ENCODE assay signal across 11 mouse cellular contexts in genomic region chr12:49373821-49374605, GRCm38 (mm10). TPM values are rescaled to one million over a fixed set of nuclear protein-coding genes. Genes with fewer than 3 reads are reported as not detected.
DNase-seq lines count a peak whose midpoint lies in the region; ATAC-seq and TF ChIP-seq lines count a peak whose summit lies in the region.
"Had no signal": no experiment of that assay in that cellular context is flagged by ENCODE, and none has a peak within 500 bp of the region (broad histone marks: within the 10 kb centered on the region; RNA-seq: fewer than 3 reads in every experiment).

No protein-coding gene starts in this region.

- no peak overlapping the region for H3K9ac ChIP-seq in heart, embryonic 11.5 days (ENCODE audit: low read depth, low read length)
- peak overlapping the region; percentile 63 for H3K9ac ChIP-seq in forebrain, embryonic 11.5 days (ENCODE audit: low read length)
- H3K9ac ChIP-seq in liver, embryonic 13.5 days: no peak overlapping the region

- H3K36me3 ChIP-seq in heart, embryonic 11.5 days (ENCODE audit: control insufficient read depth, insufficient read depth, low read length): no peaks in the 10 kb centered on the region
- no peaks in the 10 kb centered on the region for H3K36me3 ChIP-seq in E14TG2a.4 (ENCODE audit: insufficient read depth, low read length)
- H3K36me3 ChIP-seq in forebrain, embryonic 11.5 days (ENCODE audit: control insufficient read depth, insufficient read depth, low read length): no peaks in the 10 kb centered on the region
- no peaks in the 10 kb centered on the region for H3K36me3 ChIP-seq in liver, embryonic 13.5 days

- TF ChIP-seq CTCF in E14TG2a.4 (conservative IDR thresholded peaks at IDR 0.05; ENCODE audit: low read length): no peak

- H3K4me3 ChIP-seq in heart, embryonic 11.5 days (ENCODE audit: low read depth, low read length): peak overlapping the region; percentile 41
- peak overlapping the region; percentile 66 for H3K4me3 ChIP-seq in E14TG2a.4 (replicated peaks; ENCODE audit: low read length)
- H3K4me3 ChIP-seq in forebrain, embryonic 11.5 days (ENCODE audit: low read depth, low read length): peak overlapping the region; percentile 32
- no peak overlapping the region for H3K4me3 ChIP-seq in liver, embryonic 13.5 days (replicated peaks)

- H3K4me2 ChIP-seq in heart, embryonic 11.5 days: peak overlapping the region; percentile 71
- H3K4me2 ChIP-seq in forebrain, embryonic 11.5 days (ENCODE audit: low read depth, low read length, severe bottlenecking): peak overlapping the region; percentile 61
- 0 out of 2 replicates have a peak overlapping the region, but pooled peaks have one; percentile 19 for H3K4me2 ChIP-seq in liver, embryonic 13.5 days

- H3K27me3 ChIP-seq in heart, embryonic 11.5 days (ENCODE audit: control insufficient read depth, insufficient read depth, low read length): peaks cover 58% of the 10 kb centered on the region
- H3K27me3 ChIP-seq in E14TG2a.4 (ENCODE audit: insufficient read depth, low read length): peaks cover 70% of the 10 kb centered on the region
- H3K27me3 ChIP-seq in forebrain, embryonic 11.5 days (ENCODE audit: control insufficient read depth, insufficient read depth, low read length): peaks cover 22% of the 10 kb centered on the region
- peaks cover 65% of the 10 kb centered on the region for H3K27me3 ChIP-seq in liver, embryonic 13.5 days

- no peak for ATAC-seq in heart, embryonic 11.5 days (replicated peaks; ENCODE audit: insufficient number of reproducible peaks, low FRiP score, low TSS enrichment)
- no peak for ATAC-seq in forebrain, embryonic 11.5 days (replicated peaks; ENCODE audit: low FRiP score)
- no peak for ATAC-seq in liver, embryonic 13.5 days (ENCODE audit: low read depth)

- DNase-seq in heart, adult 8-10 months (ENCODE audit: low spot score): no peak
- DNase-seq in forebrain, embryonic 11.5 days (ENCODE audit: low spot score): peak; percentile 57
- DNase-seq in liver, embryonic 13.5 days: no peak
- DNase-seq in c-Kit-positive CD71-positive TER-119-positive erythroid progenitor cells, embryonic 14.5 days (ENCODE audit: low spot score): no peak
- DNase-seq in cerebellum, postnatal 36 days: no peak
- DNase-seq in gastrocnemius, postnatal 25 days: no peak
- DNase-seq: lung, adult 18-20 months had no signal

- H3K27ac ChIP-seq in heart, embryonic 11.5 days (ENCODE audit: low read depth, low read length): no peak overlapping the region
- peak overlapping the region; percentile 64 for H3K27ac ChIP-seq in forebrain, embryonic 11.5 days (ENCODE audit: low read depth, low read length)
- no peak overlapping the region for H3K27ac ChIP-seq in liver, embryonic 13.5 days

- H3K9me3 ChIP-seq in heart, embryonic 11.5 days (replicated peaks; ENCODE audit: control insufficient read depth, low read length): no peaks in the 10 kb centered on the region
- H3K9me3 ChIP-seq in E14TG2a.4 (ENCODE audit: low read length): no peaks in the 10 kb centered on the region
- H3K9me3 ChIP-seq in forebrain, embryonic 11.5 days (ENCODE audit: control insufficient read depth, low read length): no peaks in the 10 kb centered on the region
- no peaks in the 10 kb centered on the region for H3K9me3 ChIP-seq in liver, embryonic 13.5 days (replicated peaks)

- no peaks in the 10 kb centered on the region for H3K4me1 ChIP-seq in heart, embryonic 11.5 days (ENCODE audit: control insufficient read depth, insufficient read depth, low read length)
- H3K4me1 ChIP-seq in E14TG2a.4 (replicated peaks; ENCODE audit: low read depth, low read length): peaks cover 10% of the 10 kb centered on the region; the same call in 1 of the 2 replicates
- peaks cover 9% of the 10 kb centered on the region; the same call in 1 of the 2 replicates for H3K4me1 ChIP-seq in forebrain, embryonic 11.5 days (replicated peaks; ENCODE audit: control insufficient read depth, insufficient read depth, low read length)
- no peaks in the 10 kb centered on the region for H3K4me1 ChIP-seq in liver, embryonic 13.5 days (replicated peaks)

- 1% methylated on average over 24 of the region's 24 CpGs for WGBS in heart, embryonic 11.5 days (ENCODE audit: insufficient replicate concordance)
- 2% methylated on average over 24 of the region's 24 CpGs for WGBS in forebrain, embryonic 11.5 days
- WGBS in liver, embryonic 13.5 days (ENCODE audit: insufficient replicate concordance): 4% methylated on average over 24 of the region's 24 CpGs

RNA-seq across cellular contexts. Expression of gene Foxg1, which starts 8.4 kb away (rescaled TPM):
- 1.5 TPM in 2 replicates for polyA plus RNA-seq in heart, embryonic 11.5 days (2014; fragmentation: Nextera tagmentation; extraction: Ambion mirVana)
- total RNA-seq in heart, adult 8-10 months (2022): not detected
- polyA plus RNA-seq in forebrain, embryonic 11.5 days (2014; fragmentation: Nextera tagmentation; extraction: Ambion mirVana): 40.4 and 45.5 TPM in 2 replicates
- 0.03 TPM in 1 of 2 replicates, not detected in the other for polyA plus RNA-seq in liver, embryonic 13.5 days (2015; fragmentation: Nextera tagmentation; extraction: Ambion mirVana)
- total RNA-seq in gastrocnemius, postnatal 25 days (2021): not detected
- total RNA-seq: common myeloid progenitor, adult 5-6 weeks had no signal
- polyA plus RNA-seq: C2C12 had no signal

RNA-seq across cellular contexts. Expression of gene Gm43517, which starts 11.0 kb away (rescaled TPM):
- not detected in 2 replicates for polyA plus RNA-seq in heart, embryonic 11.5 days (2014; fragmentation: Nextera tagmentation; extraction: Ambion mirVana)
- not detected for total RNA-seq in heart, adult 8-10 months (2022)
- polyA plus RNA-seq in forebrain, embryonic 11.5 days (2014; fragmentation: Nextera tagmentation; extraction: Ambion mirVana): 1.3 and 1.4 TPM in 2 replicates
- polyA plus RNA-seq in liver, embryonic 13.5 days (2015; fragmentation: Nextera tagmentation; extraction: Ambion mirVana): not detected in 2 replicates
- total RNA-seq in gastrocnemius, postnatal 25 days (2021): not detected
- total RNA-seq: common myeloid progenitor, adult 5-6 weeks had no signal
- polyA plus RNA-seq: C2C12 had no signal

Comparison
In these comparisons a context has a peak if more than half of its experiments do, and no peak if none do; other contexts are left out.
1. H3K4me2 ChIP-seq: peak in every context shown above with its lines; median percentile 71 in heart, embryonic 11.5 days; 61 in forebrain, embryonic 11.5 days; 19 in liver, embryonic 13.5 days.
2. RNA of gene Foxg1, which starts 8.4 kb away (polyA plus RNA-seq): 40.4 to 45.5 TPM in forebrain, embryonic 11.5 days; 1.5 TPM in heart, embryonic 11.5 days and 0.03 TPM in liver, embryonic 13.5 days; every median in the first group is over 10 times any median in the second.